Mouse (Mus musculus) retina, postnatal 1 day (tissue): Measurements from ENCODE around the gene Adamts8.

Source experiments
- DNase-seq: peaks from one replicate; pipeline ENCODE4 v3.0.0-alpha.2; 2012

Gene Adamts8

DNA sequence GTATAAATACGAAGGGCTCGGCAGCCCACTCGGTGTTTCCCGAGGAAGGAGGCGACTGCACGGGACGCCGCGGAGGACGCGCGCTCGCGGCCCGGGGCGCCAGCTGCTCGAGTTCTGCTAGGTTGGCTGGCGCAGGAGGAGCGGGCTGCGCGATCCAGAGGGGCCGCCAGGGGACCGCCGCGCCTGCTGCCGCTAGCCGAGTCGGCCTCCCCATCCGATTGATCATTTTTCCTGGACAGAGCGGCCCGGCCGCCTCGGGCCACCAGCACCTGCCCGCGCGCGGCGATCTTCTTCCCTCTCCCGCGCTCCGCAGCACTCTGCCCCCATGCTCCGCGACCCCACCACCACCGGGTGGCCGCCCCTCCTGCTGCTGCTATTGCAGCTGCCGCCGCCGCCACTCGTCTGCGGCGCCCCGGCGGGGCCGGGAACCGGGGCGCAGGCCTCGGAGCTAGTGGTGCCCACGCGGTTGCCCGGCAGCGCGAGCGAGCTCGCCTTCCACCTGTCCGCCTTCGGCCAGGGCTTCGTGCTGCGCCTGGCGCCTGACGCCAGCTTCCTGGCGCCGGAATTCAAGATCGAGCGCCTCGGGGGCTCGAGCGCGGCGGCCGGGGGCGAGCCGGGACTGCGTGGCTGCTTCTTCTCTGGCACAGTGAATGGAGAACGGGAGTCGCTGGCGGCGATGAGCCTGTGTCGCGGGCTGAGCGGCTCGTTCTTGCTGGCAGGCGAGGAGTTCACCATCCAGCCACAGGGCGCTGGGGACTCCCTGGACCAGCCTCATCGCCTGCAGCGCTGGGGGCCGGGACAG is at the start of gene Adamts8:
Gene Adamts8, plus strand, starts transcription at position 51 of the 802 bp plus-strand sequence.
- DNase-seq, result peak; percentile 83

DNA sequence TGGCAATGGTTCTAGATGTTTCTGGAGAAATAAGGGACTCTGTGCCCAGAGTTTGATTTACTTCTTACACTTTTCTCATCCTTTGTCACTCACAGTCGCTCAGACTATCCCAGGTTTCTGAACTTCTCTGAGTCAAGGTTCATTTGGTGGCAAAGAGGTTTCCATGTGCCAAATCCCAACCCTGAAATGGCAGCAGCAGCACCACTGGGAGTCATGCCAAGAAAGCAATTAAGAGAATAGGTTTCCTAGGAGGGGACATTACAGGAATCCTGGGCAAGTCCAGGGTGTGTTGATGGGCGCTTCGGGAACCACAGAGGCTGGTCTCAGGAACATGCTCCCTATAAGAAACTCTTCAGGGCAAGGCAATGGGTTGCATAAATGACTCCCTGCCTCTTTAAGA is 46.7 kb upstream of the Adamts8 start:
- DNase-seq, result peak; percentile 25

DNA sequence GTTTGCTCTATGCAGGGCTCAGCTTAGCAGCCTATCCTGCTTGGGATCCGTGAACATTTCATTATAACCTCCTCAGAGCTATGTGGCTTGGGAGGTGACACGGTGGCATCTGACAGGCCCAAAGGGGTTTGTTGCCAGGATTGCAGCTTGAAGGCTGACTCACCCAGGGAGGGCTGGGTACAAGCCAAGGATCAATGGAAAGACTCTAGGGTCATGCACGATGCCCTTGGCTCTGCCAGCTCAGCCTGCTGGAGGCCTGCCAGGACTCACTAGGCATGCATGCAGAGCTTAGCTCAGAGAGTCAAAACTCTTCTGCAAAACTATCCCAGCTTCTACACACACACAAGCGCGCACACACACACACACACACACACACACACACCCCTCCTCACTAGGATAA is 45.6 kb upstream of the Adamts8 start:
- peak; percentile 64 for DNase-seq

DNA sequence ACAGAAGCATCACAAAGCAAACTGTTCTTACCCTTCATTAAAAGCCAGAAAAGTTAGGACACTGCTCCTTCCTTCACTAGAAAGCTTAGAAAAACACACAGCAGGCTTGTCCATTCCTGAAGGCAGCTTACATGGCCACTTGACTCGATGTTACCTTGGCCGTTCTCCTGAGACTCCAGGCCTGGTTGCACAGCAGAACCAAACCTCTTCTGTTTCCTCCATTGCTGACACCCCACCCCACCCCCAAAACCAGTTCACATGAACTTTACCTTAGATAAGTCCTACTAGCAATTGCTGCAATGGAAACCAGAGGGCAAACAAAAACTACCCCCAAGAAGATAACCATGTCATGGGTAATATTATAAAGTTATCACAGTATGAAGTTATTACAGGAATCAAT is 45.2 kb upstream of the Adamts8 start:
- DNase-seq, result no peak

DNA sequence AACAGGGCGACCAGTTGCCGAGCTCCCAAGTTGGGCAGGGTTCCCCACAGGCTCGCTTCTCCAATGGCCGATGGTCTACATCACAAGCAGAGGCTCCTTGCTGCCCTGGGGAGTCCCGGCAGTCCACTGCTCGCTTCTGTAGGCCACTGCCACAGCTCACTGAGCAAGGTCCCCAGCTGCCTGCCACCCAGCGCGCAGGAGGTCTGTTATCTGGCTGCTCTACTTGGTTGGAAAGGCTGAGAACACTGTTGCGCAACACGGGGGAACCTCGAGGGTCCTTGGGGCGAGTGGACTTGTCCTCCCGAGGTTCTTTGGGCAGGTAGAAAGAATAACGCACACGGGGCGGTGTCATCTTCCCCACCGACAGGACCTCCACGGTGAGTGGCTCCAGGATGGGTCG is 40.2 kb upstream of the Adamts8 start:
- no peak for DNase-seq

DNA sequence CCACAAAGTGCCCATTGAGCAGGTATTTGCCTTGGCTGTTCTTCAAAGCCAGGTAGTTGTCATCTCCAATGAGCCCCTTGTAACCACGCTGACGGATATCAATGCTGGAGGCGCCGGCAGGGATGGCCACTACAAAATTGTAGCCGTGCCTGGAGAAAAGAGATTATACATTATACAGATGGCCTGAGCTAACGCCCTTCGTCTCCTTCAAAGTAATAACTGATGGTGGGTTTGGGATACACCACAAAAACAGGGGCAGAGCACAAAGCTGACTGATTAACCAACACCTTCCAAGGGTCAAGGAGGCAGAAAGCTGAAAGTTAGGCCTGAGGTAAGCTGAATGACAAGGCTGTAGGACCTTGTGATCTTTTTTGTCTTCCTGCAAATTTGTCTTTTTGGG is 39.7 kb upstream of the Adamts8 start:
- no peak for DNase-seq

DNA sequence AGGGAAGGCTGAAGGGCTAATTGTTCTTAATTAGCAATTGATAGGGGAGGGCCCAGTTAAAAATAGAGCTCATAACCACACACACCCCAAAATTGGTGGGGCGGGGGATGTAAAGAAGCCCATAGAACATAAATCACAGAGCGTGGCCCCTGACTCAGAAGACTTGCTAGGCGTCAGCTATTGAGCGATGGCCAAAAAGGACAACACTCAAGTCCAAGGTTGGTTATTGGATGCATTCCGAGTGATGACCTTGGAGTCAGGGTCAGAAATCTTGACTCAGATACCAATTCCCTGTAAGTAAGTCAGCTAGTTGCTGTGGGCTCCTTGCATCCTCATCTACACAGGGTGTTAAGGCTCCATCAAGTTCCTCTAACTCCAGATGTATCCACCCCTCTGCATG is 39.1 kb upstream of the Adamts8 start:
- DNase-seq, result no peak

DNA sequence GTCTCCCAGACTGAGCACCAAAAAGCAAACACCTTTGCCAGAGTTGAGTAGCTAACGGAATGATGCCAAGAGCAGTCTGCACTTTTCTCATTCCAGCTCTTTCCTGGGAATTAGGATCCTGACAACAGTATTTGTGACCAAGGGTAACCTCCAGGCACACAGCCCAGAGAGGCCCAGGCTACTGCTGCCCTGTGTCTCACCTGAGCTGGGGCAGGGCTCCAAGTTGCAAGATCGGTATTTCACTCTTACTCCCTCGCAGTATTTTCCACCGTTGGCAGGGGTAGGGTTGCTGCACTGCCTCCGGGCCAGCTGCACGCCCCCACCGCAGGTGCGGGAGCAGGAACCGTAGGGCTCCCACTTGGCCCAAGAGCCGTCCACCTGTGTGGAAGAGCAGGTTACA is 36.5 kb upstream of the Adamts8 start:
- no peak for DNase-seq

DNA sequence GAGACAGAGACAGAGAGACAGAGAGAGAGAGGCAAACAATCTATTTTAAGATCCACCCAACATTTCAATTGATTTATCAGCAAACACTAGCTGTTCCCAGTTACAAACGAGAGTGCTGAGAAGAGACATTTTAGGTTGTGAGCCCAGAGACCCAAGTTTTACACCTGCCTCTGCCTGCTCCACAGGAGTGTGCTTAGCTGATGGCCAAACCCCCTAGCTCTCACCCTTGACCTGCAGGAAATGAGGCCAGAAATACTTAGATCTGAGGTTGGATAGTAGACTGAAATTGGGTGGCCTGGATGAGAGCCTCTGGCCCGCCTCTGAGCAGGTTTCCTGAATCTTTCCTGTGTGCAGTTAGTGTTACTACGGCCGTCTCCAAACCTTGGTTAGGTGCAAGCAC is 35.9 kb upstream of the Adamts8 start:
- no peak for DNase-seq

DNA sequence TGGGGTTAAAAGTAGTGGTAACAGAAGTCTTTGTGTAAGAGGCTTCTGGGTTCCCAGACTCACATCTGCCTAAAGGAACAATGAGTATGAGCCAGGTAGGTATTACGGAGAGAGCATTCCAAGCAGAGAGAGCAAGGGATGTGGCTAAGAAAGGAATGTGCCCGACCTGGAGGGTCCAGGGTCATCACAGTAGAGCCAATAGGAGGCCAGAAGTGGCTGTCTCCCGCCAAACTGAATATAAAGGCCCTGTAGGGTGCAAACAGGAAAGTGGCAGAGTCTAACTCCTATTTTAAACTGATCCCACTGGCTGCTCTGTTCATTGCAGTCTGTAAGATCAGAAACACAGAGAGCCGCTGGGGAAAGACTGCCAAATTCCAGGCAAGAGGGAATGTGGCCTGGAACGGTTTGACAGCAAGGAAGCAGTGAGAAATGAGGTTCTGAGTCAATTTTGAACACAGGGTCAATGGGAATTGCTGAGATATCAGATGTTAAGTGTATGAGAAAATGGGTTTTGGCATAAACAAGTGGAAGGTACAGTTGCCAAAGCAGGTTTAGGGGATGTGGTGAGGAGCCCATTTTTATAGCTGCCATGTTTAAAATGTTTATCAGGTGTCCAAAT is 34.6 kb upstream of the Adamts8 start:
- no peak for DNase-seq

DNA sequence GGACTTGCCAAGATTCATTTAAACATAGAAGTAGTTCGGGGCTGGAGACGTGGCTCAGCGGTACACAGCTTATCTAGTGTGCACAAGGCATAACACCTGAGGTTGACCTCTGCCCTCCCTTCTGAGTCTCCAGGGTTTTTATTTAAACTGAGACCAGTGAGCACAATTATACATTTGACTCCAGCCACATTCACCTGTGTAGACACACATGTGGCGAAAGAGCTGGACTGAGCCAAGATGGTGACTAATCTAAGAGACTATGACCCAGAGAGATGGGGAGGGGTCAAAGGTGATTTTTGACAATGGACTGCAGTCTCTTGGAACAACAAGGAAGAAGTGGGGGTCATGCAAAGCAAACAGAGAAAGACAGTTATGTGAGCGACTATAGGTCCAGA is 34.1 kb upstream of the Adamts8 start:
- no peak for DNase-seq

DNA sequence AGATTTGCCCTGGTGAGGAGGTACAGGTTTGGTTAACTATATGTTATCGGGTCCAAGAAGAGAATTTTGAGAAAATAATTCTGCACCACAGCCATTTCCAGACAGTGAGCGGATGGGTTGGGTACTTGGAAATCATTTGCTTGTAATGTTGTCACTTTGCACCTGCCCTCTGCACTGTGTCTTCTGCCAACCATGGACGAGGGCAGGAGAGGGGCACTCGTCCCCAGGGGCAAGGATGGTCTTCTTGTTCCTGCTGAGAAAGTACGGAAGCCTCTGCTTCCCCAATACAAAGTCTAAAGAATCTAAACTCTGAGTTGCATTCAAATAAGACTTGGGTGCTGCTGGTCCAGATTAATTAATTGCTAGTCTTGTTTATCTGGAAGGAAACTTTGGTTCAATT is 33.4 kb upstream of the Adamts8 start:
- no peak for DNase-seq

DNA sequence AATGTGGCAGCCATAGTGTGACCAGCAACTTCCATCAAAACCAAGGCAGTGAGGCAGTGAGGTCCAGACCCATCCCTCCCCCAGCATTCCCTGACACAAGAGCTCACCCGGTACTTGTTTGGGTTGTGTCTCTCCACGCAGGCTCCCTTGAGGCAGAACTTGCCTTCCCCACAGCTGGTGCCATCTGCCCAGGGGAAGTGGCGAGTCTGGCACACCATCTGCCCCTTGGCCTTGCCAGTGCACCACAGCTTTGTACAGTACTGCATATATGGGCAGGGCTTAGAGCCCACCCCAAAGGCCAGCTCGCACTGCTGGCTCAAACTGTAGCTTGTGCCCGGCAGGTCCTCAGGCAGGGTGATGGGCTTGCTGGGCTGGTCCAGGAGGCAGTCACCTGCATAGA is 31.9 kb upstream of the Adamts8 start:
- no peak for DNase-seq

DNA sequence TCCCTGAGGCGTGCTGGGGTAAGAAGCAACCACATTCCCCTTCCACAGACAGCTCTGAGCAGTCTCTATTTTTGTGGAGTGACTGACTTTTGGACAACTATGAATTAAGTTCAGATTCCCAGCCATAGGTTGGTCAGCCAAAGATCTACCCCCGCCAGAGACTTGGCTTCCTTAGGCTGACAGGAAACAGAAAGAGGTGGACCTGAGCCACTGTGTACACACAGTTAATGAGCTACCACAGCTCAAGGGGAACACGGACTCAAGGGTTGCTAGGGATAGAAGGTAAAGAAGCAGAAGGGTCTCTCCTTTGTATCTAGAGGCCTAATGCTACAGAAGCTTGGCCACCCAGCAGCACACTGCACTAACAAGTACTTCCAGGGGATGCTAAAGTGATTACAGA is 30.2 kb upstream of the Adamts8 start:
- no peak for DNase-seq

DNA sequence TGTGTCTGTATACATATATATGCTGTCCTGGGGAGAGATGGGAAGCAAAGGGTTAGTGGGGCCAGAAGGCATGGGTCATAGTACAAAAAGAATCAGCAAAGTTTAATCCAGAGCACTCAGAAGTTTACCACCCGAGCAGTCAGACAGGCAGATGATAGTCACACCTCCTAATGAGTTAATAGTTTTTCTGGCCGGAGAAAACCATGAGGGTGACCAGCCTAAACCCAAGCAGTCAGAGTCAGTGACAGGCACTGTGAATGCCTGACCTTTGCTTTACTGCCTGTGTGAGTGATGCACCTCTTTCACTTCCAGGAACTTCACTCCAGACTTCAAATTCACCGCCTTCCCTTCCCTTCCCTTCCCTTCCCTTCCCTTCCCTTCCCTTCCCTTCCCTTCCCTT is 28.9 kb upstream of the Adamts8 start:
- DNase-seq, result no peak

DNA sequence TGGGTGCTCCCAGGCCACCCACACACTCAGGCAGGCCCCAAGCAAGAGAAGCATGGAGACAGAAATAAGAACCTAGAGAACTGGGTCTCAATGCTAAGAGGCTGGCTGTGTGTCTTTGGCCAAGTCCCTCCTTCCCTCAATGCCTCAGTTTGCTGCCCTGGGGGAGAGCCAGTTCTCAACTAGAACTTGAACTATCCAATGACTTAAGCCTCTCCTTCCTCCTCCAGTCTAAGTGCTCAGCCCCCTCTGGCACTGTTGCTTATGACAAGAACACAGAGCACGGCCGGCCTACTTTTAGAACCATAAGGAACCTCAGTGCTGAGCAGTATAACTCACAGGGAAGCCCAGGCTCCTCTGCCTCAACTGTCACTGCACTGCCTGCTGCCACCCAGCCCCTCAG is 28.1 kb upstream of the Adamts8 start:
- DNase-seq, result no peak

DNA sequence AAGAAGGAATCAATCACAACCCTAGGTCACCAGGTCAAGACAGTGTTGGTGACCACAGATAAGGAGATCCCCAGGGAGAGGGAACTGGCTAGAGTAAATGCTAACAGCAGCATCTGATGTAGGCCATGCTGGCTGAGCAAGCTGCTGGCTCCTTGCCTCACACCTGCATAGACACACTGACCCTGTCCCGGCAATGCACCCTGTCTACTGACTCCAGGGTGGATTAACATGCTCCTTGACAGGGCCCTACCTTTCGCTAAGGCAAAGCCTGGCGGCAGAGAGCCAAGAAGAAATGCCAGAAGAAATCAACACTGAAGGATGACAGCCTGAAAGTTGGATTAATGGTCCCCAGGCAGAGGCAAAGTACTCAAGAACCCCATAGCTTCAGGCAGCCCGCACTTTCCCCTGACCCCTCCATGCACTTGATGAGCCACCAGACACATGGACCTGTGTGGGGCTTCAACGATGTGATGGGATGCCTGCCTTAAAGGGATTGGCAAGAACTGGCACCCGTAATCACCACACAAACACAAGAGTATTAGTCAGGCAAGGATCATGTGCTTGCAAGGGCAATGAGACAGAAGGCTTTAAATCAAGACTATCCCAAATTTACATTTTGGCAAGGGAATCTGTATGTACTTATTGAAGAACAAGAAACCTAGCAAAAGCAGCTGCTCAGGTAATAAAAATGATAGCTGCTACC is 25.9 kb upstream of the Adamts8 start:
- no peak for DNase-seq

DNA sequence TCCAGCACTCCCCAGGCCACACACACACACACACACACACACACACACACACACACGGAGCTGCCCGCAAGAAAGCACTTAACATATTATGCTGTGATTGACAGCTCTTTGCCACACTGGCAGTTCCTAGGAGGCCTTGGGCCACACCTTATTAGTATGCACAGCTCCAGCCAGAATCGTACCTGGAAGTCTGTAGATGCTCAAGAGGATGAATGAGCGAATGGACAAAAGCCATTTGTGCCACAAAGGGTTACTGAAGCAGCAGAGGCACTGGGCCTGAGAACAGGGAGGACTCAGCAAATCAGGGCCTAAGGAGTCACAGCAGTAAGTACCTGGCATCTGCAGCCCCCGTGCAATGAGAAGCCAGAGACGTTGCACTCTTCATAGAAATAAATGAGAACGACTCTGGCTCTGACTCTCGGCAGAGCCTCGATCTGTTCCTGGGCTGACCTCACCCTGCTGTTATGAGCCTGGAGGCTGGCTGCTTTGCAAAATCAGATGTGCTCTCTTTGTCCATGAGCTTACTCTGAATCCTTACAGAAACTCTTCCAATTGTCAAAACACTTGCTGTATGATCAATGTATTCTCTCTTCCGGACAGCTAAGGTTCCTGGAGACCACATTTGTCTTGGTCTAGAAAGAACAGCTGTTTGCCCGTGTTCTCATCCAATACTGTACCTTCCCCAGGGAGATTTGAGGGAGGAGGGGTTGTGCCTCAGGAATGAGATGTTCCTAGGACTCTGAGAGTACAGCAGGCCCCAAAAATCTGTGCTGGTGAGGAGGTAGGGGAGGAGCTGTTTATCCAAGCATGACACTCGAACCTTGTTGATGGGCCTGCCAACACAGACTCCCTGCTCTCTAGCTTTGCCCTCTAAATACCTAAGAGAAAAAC is 23.7 kb upstream of the Adamts8 start:
- no peak for DNase-seq

DNA sequence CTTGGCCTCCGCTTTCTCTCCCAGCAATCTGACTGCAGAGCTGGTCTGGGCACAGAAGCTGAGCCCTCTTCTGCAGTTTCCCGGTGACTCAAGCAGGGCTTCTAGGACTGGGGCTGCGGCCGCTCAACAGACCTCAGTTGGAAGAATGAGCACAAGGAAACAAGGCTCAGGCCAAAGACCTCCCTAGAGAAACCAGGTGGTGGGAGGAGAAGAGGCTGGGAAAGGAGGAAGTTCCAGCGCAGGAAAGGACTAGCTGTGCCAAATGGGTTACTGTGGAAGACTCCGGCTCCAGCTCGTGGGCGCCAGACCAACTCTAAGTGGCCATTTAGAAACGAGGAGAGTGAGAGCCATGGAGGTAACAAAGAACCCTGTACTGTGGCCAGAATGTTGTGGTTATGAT is 22.7 kb upstream of the Adamts8 start:
- DNase-seq, result no peak

DNA sequence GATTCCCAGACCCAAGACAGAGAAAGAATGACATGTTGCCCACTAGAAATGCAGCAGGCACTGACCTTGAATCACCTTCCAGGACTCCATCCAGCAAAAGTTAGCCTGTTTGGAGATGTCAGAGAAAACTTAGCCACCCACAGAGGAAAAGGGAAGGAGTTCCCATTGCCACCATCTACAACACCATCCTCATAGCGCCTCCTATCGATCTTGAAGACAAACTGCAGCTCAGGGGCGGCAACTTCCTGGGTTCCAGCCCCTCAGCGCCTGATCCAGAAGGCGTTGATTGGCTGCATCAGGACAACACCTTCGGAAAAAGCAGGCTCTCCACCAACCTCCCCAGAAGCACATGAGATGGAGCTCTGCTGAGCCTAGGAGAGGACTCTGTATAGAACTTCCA is 21.6 kb upstream of the Adamts8 start:
- DNase-seq, result peak; percentile 66

DNA sequence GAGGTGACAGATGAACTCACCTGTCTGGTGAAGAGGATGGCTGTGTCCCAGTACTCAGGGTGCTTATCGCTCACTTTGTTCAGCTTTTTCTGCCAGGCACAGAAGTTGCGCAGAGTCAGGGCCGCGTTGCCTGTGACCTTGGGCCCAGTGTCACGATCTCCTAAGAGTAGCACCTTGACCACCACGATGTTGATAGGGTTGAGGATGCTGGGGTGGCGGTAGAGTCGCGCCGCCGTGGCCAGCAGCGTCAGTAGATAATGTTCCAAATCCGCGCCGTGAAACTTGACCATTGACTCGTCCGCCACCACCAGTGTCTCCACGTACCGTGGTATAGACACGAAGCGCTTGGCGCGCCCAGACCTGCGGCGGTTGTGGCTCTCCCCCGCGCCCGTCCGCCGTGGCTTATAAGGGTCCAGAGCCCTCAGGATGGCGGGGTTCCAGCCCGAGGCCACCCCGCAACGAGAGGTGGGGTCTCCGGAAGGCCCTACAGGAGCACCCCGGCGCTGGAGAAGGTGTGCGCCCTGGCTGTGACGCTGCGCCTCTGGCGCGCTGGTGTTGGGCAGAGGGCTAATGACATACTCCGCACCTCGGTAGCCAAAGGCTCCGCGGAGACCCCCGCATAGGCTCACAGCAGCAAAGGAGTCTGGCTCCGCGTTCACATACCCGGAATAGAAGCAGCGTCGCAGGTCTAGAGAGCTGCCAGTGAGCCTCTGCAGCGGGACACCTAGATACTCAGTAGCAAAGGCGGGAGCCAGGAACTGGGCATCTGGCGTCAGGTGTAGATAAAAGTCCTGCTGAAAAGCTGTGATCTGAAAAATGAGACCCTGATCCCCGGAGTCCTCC is 20.9 kb upstream of the Adamts8 start:
- no peak for DNase-seq

DNA sequence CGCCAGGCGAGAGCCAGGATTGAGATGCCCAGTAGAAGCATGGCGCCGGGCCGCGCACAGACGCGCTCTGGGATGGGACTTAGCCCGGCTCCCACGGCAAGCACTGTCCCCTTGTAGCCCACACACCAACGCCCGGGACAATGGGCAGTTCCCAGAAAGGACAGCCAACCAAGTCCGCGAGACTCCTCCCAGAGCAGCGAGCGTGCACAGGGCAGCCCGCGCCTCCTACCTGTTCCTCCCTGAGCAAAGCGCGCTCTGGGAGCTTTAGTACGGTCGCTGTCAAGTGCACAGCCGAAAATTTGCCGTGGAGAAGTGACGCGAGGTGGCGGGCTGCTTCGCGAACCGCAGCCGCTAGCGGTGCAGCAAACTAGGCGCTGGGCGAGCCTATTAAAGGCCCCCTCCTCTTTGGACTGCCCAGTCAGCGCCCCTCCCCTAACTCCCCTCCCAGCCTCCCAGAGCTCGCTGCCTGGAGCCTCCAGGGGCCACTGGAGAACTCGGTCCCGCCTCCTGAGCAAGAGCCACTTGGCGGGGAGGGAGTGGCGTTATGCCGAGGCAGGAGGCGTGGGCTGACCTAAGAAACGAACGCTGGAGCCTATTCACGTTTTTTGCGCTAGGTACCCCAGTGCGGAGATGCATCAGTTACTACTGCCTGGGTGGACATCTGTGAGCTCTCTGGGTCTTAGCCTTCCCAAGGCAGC is 20.0 kb upstream of the Adamts8 start, which contains the start of gene Adamts15:
Gene Adamts15, minus strand, starts transcription at position 256 of the 698 bp plus-strand sequence.
- DNase-seq, result peak; percentile 88
